Mouse (Mus musculus) liver, adult 2 months (tissue): ENCODE measurements around the gene Chrm2.

Experiments used
- CTCF ChIP-seq: fragments of 200-500 bp; IDR thresholded peaks from 2 replicates; pipeline ENCODE4 v1.5.1; 2011; ENCODE audit warnings: low read depth, low read length, control low read depth
- POLR2A ChIP-seq: fragments of 200-500 bp; IDR thresholded peaks from 2 replicates; pipeline ENCODE4 v1.6.1; 2011; ENCODE audit warnings: low read length, control low read depth; ENCODE audit not compliant: insufficient read depth; ENCODE audit errors: extremely low read depth

DNA sequence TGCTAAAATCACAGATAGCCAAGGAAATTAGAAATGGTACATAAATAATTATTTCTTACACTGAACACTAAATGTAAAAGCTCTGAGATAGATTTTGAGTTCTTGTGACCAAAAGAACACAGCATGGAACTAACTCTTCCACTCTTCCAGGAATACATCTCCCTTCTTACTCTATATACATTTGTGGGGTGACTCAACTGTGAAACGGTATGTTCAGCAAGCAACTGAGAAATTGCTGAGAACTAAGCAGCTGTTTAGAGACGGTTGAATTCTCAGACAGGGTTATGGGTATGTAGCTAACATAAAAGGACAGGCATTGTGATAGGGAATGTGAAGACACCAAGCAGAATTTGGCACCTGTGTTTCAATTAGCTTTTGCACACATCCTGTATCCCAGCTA is 51.3 kb downstream of the Chrm2 start:
- TF ChIP-seq CTCF, result no peak
- no peak for TF ChIP-seq POLR2A
